Mouse (Mus musculus): ENCODE data around the gene Mipep. TPM values are rescaled to one million over a fixed set of nuclear protein-coding genes. Genes with fewer than 3 reads are reported as not detected.

Gene Mipep
- polyA plus RNA-seq, 1 experiment from 2014 or later = 16.4 TPM

DNA sequence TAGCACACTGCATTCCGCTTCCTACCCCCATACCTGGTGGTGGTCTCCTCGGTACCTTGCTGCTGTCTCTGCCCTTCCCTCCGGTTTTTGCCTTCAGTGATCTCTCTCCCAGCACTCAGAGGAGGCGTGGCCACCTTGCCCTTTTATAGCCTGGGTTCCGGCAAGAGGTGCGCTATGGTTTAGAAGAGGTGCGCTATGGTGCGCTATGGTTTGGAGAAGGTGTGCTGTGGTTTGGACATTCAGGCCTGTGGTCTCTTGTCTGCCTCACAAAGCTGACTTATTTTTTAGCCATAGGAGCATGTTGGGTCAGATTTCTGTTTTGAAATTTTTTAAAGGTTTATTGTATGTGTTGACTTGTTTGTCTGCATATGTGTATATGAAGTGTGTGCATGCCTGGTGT lies 25.5 kb downstream of the Mipep start:
- no peak for ATAC-seq (ENCODE audit: low FRiP score)
- Histone ChIP-seq H3K9me3 (no peaks in the 10 kb centered on the region), H3K9ac (no peak overlapping the region), H3K4me2 (no peak overlapping the region), H3K36me3 (peaks cover 37% of the 10 kb centered on the region), H3K4me3 (no peak overlapping the region), H3K27me3 (no peaks in the 10 kb centered on the region), H3K4me1 (replicated peaks) (no peaks in the 10 kb centered on the region), H3K27ac (no peak overlapping the region)
- WGBS = 92% methylated on average over 8 of the region's 8 CpGs

DNA sequence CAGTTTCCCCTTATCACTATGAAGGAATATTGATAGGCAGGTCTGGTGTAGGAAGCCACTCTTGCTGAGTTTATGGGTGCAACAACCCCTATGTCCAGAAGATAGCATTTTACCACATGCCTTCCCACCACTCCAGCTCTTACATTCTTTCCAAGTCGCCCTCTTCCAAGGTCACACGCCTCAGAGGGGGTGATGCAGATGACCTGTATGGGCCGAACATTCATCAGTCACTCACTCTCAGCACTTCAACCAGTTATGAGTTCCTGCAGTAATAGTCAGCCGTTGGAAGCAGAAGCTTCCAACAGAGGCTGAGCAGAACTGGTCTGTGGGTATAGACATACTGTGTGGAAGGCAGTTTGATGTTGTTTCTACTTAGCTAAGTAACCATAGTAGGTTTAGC lies 27.2 kb downstream of the Mipep start:
- Histone ChIP-seq H3K27me3 (no peaks in the 10 kb centered on the region), H3K36me3 (peaks cover 36% of the 10 kb centered on the region), H3K4me2 (no peak overlapping the region), H3K9me3 (no peaks in the 10 kb centered on the region), H3K4me1 (replicated peaks) (no peaks in the 10 kb centered on the region), H3K27ac (no peak overlapping the region), H3K4me3 (no peak overlapping the region), H3K9ac (no peak overlapping the region)
- 89% methylated on average over 4 of the region's 4 CpGs for WGBS
- ATAC-seq (ENCODE audit: low FRiP score) = no peak

DNA sequence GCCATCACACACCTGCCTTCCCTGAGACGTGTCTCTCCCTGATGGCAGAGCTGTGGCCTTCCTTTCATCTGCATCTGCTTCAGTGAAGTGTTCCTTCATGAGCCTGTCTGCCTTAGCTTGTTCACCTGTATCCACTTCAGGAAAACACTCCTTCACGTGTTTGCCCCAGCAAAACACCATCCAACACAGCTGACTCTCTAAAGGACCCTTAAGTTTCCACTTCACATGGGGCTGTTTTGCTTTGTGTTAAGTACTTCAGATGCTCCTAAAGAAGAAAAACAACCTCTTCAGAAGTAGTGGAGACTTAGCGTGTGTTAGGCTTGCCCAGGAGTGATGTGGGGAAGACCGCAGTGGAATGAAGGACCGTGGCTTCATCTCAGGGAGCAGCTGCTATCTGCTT lies 30.7 kb downstream of the Mipep start:
- H3K36me3 ChIP-seq = peaks cover 31% of the 10 kb centered on the region
- no peak for ATAC-seq (ENCODE audit: low FRiP score)
- H3K4me3 ChIP-seq = no peak overlapping the region
- no peaks in the 10 kb centered on the region for H3K27me3 ChIP-seq
- H3K4me2 ChIP-seq = no peak overlapping the region
- H3K27ac ChIP-seq = no peak overlapping the region
- H3K4me1 ChIP-seq (replicated peaks) = no peaks in the 10 kb centered on the region
- 92% methylated on average over 5 of the region's 5 CpGs for WGBS
- no peaks in the 10 kb centered on the region for H3K9me3 ChIP-seq
- H3K9ac ChIP-seq = no peak overlapping the region

DNA sequence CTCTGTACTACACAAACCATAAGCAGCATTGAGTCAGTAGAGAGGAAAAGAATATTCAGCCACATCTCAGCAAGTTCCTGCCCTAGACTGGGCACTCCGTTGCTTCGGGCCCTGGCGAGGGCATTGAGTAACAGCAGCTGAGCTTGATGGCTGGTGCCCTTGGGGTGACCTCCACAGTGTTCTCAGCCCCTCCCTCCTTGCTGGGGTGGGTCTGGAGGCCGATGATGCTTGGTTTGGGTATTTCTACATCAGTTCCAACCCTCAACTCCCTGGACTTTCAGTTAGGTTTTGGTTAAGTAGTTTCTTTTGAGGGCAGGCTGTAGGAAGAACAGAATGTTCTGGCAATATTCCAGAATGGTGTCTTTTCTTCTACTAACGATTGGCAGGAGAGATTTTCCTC lies 33.7 kb downstream of the Mipep start:
- Histone ChIP-seq H3K9me3 (no peaks in the 10 kb centered on the region), H3K36me3 (peaks cover 13% of the 10 kb centered on the region), H3K27ac (no peak overlapping the region), H3K9ac (no peak overlapping the region), H3K4me1 (replicated peaks) (no peaks in the 10 kb centered on the region), H3K27me3 (no peaks in the 10 kb centered on the region), H3K4me2 (no peak overlapping the region), H3K4me3 (no peak overlapping the region)
- 91% methylated on average over 5 of the region's 5 CpGs for WGBS
- no peak for ATAC-seq (ENCODE audit: low FRiP score)

DNA sequence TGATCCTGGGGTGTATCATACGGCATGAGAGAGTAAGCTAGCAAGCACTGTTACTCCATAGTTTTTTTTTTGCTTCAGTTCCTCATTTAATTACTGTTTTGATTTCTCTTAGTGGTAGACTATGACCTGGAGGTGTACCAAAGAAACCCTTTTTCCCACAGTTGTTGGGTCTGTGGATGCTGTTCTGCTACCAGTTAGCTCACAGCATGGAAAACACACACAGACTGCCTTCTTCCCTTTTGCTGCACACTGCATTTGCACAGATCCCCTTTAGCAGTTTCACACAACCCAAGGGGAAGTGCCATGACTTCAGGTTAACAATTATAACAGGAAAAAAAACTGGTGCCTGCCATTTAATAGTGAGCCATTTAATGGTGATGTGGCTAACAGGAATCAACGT lies 45.7 kb downstream of the Mipep start:
- peaks cover 10% of the 10 kb centered on the region for H3K9me3 ChIP-seq
- H3K36me3 ChIP-seq = peaks cover 49% of the 10 kb centered on the region
- WGBS = 94% methylated on average over 2 of the region's 2 CpGs
- no peak overlapping the region for H3K4me2 ChIP-seq
- ATAC-seq (ENCODE audit: low FRiP score) = no peak
- no peak overlapping the region for H3K27ac ChIP-seq
- H3K9ac ChIP-seq = no peak overlapping the region
- no peaks in the 10 kb centered on the region for H3K27me3 ChIP-seq
- no peak overlapping the region for H3K4me3 ChIP-seq
- no peaks in the 10 kb centered on the region for H3K4me1 ChIP-seq (replicated peaks)

DNA sequence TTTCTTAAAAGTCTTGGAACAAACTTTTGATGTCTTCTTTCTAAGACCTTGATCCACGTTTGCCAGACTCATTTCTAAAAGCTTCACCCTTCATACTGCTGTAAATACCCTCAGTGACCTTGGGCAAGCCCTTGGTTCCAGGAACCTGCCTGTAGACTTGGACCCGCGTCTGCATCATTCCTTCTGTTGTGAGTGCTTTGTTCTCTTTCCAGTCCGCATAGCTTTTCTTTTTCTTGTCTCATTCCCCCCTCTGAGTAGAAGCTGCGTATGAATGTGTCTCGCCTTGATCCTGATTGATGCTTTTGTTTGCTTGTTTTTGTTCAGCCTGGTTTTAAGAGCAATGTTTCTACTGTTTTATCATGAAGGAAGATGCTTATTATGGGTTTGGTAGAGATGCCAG lies 52.3 kb downstream of the Mipep start:
- Histone ChIP-seq H3K9ac (no peak overlapping the region), H3K27me3 (no peaks in the 10 kb centered on the region), H3K4me2 (no peak overlapping the region), H3K9me3 (peaks cover 4% of the 10 kb centered on the region), H3K36me3 (peaks cover 25% of the 10 kb centered on the region), H3K4me1 (replicated peaks) (no peaks in the 10 kb centered on the region), H3K27ac (no peak overlapping the region), H3K4me3 (no peak overlapping the region)
- 30% methylated on average over 6 of the region's 6 CpGs for WGBS
- ATAC-seq (ENCODE audit: low FRiP score) = no peak

DNA sequence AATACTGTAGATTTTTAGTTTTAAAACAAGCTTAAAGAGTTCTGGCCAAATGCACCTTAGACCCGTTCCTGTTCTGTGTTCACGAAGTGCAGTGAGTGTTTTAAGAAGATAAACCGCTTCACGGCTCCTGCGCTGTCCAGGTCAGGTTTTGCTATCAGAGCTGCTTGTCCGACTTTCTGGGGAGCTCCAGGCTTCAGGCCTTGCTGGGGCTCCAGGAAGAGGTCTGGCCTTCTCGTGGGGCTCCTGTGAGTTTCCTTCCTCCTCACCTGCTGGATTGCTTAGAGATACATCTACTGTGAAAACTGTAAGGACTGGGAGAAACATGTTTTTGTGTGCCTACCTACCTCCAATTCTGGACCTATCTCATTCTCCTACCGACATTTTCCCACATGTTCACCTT lies 55.3 kb downstream of the Mipep start:
- Histone ChIP-seq H3K4me3 (no peak overlapping the region), H3K36me3 (peaks cover 6% of the 10 kb centered on the region), H3K4me1 (replicated peaks) (no peaks in the 10 kb centered on the region), H3K4me2 (no peak overlapping the region), H3K9ac (no peak overlapping the region), H3K27ac (no peak overlapping the region), H3K9me3 (no peaks in the 10 kb centered on the region), H3K27me3 (no peaks in the 10 kb centered on the region)
- no peak for ATAC-seq (ENCODE audit: low FRiP score)
- 92% methylated on average over 8 of the region's 8 CpGs for WGBS

DNA sequence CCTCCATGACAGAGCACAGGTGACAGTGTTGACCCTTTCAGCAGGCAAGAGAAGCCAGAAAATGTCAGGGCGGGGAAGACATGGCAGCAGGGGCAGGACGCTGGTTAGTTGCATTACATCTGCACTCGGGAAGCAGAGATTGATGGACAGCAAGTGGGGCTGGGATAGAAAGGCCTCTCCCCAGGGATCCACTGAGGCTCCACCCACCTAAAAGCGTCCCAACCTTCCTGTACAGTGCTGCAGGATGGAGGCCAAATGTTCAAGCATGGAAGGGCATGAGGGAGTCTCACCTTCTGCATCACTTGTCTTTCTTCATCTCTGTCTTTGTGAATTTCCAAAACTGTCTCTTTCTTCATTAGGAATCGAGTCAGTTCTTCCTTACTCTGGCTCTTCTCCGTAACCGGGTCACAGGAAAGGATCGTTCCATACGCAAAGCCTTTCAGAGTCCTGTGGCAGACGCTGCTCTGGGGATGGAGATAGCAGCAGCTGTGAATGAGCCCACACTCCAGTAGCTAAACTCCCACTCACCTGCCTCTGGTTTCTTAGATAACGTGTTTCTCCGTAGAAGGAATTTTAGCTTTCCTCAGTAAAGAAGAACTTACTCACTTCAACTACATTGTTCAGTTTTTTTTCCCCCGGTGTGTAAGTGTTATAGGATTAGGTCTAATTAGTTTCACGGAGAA lies 57.7 kb downstream of the Mipep start:
- H3K27me3 ChIP-seq = no peaks in the 10 kb centered on the region
- H3K4me2 ChIP-seq = no peak overlapping the region
- WGBS = 76% methylated on average over 14 of the region's 14 CpGs
- no peaks in the 10 kb centered on the region; the same call in 1 of the 2 replicates for H3K4me1 ChIP-seq (replicated peaks)
- H3K36me3 ChIP-seq = peaks cover 9% of the 10 kb centered on the region; the same call in 1 of the 2 replicates
- no peaks in the 10 kb centered on the region for H3K9me3 ChIP-seq
- no peak overlapping the region for H3K9ac ChIP-seq
- no peak for ATAC-seq (ENCODE audit: low FRiP score)
- no peak overlapping the region for H3K4me3 ChIP-seq
- no peak overlapping the region for H3K27ac ChIP-seq

DNA sequence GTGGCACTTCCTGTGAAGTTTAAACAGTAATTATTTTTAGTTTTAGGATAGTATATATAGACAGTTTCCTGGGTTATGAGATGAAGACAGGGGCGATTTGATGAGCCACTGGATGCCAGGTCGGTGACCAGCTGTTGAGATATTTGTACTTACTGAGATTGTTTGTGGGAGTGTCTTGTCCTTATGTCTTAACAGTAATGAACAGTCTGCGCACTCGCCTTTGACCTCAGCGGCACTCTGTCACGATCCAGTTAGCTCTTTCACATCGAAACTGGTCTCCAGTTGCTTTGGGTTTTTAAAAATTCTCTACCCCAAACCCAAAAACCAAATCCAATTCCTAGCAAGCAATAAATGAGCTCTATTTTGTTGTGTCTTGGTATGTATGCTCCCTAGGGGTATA lies 59.2 kb downstream of the Mipep start:
- H3K9me3 ChIP-seq = no peaks in the 10 kb centered on the region
- no peak overlapping the region for H3K27ac ChIP-seq
- H3K4me1 ChIP-seq (replicated peaks) = no peaks in the 10 kb centered on the region; the same call in 1 of the 2 replicates
- ATAC-seq (ENCODE audit: low FRiP score) = no peak
- H3K4me2 ChIP-seq = no peak overlapping the region
- no peaks in the 10 kb centered on the region for H3K27me3 ChIP-seq
- no peak overlapping the region for H3K9ac ChIP-seq
- peaks cover 15% of the 10 kb centered on the region; the same call in 1 of the 2 replicates for H3K36me3 ChIP-seq
- 93% methylated on average over 7 of the region's 7 CpGs for WGBS
- H3K4me3 ChIP-seq = no peak overlapping the region

DNA sequence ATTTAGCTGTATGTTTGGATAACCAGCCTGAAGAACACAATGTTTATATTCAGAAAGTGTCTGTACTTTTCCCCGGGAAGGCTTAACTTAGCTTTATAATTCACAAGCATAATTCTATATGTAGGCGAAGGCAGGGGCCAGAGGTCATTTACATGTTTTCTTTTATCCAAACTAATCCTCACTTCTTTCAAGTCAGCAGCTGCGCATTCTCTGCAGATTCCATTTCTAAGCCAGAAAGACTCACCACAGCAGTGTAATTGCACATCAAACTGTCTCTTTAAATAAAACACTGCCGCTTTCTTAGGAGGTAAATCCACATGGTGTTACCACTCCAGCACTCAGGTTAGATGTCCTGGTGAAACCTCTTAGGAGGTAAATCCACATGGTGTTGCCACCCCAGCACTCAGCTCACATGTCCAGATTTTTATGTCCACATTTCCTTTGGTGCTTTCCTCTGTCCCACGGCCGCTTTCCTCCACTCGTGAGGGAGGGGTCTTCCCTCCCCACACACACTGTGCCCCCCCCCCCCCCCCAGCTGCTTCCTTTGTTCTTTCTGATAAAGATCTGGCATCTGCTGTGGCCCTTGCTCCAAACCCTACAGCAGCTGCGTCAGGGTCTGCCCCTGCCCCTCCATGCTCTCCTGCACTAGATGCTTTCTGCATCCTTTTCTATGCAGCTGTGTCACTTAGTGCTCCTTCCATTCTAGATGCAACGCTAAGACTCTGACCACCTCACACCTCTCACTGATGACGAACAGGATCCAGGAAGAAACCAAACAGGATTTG lies 61.1 kb downstream of the Mipep start:
- Histone ChIP-seq H3K4me1 (replicated peaks) (no peaks in the 10 kb centered on the region; the same call in 1 of the 2 replicates), H3K4me3 (no peak overlapping the region), H3K27ac (no peak overlapping the region), H3K9me3 (no peaks in the 10 kb centered on the region), H3K4me2 (no peak overlapping the region), H3K9ac (no peak overlapping the region), H3K36me3 (peaks cover 33% of the 10 kb centered on the region), H3K27me3 (no peaks in the 10 kb centered on the region)
- no peak for ATAC-seq (ENCODE audit: low FRiP score)
- 71% methylated on average over 10 of the region's 10 CpGs for WGBS

DNA sequence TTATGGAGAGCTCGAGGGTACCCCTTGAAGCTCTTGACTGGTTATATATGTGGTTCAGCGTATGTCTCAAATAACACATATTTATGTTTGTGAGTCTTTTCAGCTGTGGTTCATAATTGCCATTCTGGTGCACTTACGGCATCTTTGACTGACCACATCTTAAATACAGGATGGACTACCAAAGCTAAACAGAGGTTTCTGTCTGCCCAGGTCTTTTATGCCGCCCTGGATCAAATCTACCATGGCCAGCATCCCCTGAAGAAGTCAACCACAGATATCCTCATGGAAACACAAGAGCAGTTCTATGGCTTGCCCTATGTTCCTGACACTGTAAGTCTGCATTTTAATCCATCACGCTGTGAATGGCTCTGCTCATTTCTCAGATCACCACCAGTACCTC lies 61.8 kb downstream of the Mipep start:
- no peak for ATAC-seq (ENCODE audit: low FRiP score)
- WGBS = 97% methylated on average over 5 of the region's 5 CpGs

DNA sequence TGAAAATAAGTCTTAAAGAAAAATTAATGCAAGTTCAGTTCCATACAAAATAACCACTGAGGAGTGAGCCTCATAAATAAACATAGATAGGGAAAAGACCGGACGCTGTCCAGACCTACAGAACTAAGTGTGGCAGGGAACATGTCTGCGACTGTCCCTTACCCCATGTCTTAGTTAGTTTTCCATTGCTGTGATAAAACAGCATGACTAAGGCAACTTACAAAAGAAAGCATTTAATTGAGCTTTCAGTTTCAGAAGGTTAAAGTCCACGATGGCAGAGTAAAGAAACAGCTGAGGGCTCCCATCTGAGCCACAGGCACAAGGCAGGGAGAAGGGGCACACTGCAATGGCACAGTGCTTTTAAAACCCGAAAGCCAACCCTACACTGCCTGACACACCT lies 63.8 kb downstream of the Mipep start:
- Histone ChIP-seq H3K27ac (no peak overlapping the region), H3K9me3 (no peaks in the 10 kb centered on the region), H3K4me2 (no peak overlapping the region), H3K9ac (no peak overlapping the region), H3K4me3 (no peak overlapping the region), H3K4me1 (replicated peaks) (no peaks in the 10 kb centered on the region; the same call in 1 of the 2 replicates), H3K36me3 (peaks cover 52% of the 10 kb centered on the region), H3K27me3 (no peaks in the 10 kb centered on the region)
- 84% methylated on average over 5 of the region's 5 CpGs for WGBS
- ATAC-seq (ENCODE audit: low FRiP score) = no peak

More for the DNA sequence above, 61.8 kb downstream of the Mipep start:
- peaks cover 38% of the 10 kb centered on the region for H3K36me3 ChIP-seq
- H3K9me3 ChIP-seq = no peaks in the 10 kb centered on the region
- H3K27me3 ChIP-seq = no peaks in the 10 kb centered on the region
- H3K4me3 ChIP-seq = no peak overlapping the region
- H3K4me2 ChIP-seq = no peak overlapping the region
- H3K9ac ChIP-seq = no peak overlapping the region
- no peaks in the 10 kb centered on the region; the same call in 1 of the 2 replicates for H3K4me1 ChIP-seq (replicated peaks)
- H3K27ac ChIP-seq = no peak overlapping the region

DNA sequence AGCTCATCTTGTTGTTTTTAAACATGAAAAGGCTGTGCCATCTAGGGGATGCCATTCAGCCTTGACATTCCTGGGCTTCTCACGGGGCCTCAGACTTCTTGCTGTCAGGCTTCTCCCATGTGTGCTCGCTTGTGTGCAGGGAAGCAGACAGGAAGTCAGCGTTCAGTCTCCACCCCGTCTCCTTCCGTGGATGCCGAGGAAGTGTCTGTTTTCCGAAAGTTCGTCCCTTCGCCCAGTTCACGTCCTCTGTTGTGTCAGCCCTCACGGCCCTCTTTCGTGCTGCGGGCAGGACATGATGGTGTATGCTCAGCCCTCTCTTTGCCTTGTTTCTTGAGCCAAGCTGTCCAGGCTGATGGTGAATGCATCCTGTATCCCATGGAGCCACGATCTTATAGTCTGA lies 65.7 kb downstream of the Mipep start:
- Histone ChIP-seq H3K36me3 (peaks cover 60% of the 10 kb centered on the region), H3K4me2 (no peak overlapping the region), H3K27me3 (no peaks in the 10 kb centered on the region), H3K27ac (no peak overlapping the region), H3K4me3 (no peak overlapping the region), H3K9ac (no peak overlapping the region), H3K9me3 (no peaks in the 10 kb centered on the region), H3K4me1 (replicated peaks) (no peaks in the 10 kb centered on the region; the same call in 1 of the 2 replicates)
- no peak for ATAC-seq (ENCODE audit: low FRiP score)
- 91% methylated on average over 14 of the region's 14 CpGs for WGBS
